Mouse (Mus musculus) Muller cell, postnatal 12 days (primary cell): ENCODE data around the gene Agfg1.

Experiments used
- DNase-seq: peaks from one replicate; pipeline ENCODE4 v3.0.0-alpha.2; 2015; ENCODE audit errors: inconsistent ontology term

The Agfg1 gene

GRCm38 (mm10) chr1:82839296-82839613, at the start of gene Agfg1:
Gene Agfg1 (plus strand): TSS chr1:82839483.
- DNase-seq = peak; percentile 96

DNA sequence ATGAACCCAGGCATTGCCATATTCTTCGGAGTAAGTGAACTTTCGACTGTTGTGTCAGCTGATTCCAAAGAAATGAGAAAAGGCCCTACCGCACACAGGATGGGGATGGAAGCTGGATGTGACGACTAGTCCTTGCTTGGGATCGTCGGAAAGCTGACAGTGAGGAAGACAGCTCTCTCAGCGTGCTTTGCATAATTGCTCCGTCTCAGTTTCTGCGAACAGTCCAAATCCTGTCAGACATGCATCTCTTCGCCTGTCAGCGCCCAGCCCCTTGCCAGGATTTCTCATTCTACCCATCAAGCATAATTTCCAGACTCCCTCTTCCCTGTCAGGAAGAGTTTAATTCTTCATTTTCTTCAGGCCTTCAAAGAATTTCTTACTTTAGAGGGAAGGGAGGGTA, 48.2 kb upstream of the Agfg1 start:
- no peak for DNase-seq

GRCm38 (mm10) chr1:82792238-82792637, 47.0 kb upstream of the Agfg1 start:
- DNase-seq = no peak

GRCm38 (mm10) chr1:82793110-82793509, 46.2 kb upstream of the Agfg1 start:
- peak; percentile 64 for DNase-seq

DNA sequence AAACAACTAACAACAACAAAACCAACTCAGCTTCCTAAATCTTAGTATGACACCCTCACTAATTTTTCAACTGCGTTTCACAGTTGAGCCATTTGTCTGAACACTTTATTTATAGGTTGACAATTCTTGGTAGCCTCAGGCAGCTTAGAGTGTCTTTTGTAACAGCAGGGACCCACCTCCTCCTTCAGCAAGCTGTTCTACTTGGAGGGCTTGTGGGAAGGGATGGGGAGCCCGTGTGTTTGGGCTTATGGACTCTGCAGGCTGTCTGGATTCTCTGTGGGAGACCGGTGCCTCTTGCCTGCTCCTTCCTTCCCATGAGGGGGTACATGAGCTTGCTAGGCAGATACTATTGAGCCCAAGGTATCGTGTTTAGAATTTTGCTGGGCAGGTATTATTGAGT, 45.3 kb upstream of the Agfg1 start:
- no peak for DNase-seq

- DNase-seq = no peak
Measured at GRCm38 (mm10) chr1:82795211-82795610, 44.1 kb upstream of the Agfg1 start.

DNA sequence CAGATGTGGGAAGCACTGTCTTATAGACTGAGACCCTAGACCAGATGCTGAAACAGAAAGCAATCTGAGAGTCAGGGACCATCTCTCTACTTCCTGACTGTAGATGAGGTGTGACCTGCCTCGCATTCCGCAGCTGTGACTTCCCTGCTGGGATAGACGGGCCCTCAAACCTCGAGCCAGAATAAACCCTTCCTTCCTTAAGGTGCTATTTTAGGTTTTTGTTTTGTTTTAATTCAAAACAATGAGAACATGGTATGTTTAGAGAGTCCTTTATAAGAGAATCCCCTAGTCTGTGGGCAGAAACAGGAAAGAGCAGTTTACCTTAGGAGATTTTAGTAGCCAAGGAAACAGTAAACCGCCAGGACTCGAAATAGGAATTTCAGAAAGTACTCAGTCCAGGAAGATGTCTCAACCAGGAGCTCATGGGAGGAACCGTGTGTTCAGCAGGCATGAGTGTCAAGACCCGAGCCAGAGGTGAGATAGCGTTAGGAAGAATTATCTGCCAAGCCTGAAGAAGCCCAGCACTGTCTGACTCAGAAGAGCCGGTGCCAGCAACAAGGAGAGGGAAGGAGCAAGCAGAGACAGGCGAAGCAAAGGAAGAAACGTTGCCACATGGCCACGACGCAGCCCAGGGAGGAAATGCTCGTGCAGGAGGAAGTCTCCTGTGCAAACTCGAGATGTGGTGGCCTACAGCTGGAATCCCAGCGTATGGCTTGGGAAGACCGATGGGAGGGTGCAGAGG, 43.4 kb upstream of the Agfg1 start:
- no peak for DNase-seq

DNA sequence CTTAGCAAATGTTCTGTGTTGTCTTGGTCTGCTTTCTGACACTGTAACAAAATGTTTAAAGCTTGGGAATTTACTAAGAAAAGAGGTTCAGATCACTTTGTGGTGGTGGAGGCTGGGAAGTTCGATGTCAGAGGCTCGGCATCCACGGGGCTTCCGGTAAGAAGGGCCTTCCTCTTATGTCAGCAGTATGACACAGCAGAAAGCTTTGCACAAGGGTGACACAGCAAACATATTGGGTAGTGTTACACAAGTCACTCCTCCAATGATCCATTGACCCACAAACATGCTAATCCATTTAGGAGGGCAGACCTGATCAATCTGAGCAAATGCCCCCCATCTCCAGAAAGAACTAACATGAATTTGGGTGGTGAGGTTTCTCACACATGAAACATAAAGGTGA, 42.2 kb upstream of the Agfg1 start:
- DNase-seq = no peak

DNA sequence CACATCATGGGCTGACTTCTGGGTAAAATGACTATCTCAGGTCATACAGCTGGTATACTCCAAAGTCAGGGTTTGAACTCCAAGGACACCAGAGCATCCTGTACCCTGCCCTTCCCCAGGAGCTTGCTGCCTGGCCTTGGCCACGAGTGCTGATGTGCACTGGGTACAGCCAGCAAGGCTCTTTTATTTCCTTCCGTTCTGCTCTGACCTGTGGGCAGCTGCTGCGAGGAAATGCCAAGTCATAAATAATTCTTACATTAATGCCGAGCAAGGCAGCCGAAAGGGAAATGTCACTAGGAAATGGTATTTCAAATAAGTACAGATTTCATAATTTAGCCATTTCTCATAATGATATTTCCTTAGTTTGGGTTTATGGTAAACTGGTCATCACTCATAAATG, 41.0 kb upstream of the Agfg1 start:
- DNase-seq = no peak

- no peak for DNase-seq
Measured at GRCm38 (mm10) chr1:82798922-82799321, 40.4 kb upstream of the Agfg1 start.

DNA sequence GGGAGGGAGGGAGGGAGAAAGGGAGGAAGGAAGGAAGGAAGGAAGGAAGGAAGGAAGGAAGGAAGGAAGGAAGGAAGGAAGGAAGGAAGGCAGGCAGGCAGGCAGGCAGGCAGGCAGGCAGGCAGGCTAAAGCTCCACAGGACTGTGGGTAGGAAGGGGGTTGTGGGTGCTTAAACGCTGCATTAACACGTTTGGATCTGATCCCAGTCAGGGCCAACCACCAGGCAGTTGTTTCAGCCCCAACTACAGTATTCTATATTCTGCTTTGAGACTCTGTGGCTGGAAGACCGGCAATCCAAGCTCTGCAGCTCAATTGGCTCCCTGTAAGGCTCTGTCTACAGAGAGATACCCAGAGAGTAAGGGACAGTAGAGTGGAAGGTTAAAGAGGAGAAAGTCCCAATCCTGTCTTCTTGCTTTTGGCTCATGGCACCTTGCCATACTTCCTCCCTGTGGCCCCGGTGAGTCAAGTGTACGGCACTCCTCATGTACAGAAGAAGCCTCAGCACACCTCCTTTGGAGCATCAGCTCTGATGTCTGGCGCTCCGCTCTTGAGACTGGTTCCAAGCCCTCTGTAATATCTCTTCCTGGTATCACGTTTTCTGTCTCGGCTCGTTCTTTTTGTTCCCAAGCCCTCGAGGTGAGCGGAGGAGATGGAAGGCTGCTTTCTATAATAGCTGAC, 38.0 kb upstream of the Agfg1 start:
- DNase-seq = no peak

DNA sequence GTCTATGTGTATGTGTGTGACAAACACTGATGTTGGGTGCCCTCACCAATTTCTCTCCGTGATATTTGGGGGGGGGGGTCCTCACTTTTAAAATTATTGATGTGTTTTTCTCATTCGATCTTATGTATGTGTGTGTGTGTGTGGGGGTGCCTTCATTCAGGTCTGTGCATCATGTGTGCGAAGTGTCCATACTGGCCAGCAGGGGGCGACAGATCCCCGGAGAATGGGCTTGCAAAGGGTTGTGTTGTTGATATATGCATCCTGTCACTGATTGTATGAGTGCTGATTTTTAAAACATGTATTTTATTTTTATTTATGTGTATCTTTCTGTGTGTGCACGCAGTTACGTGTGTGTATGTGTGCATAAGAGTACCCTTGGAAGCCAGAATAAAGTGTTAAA, 35.7 kb upstream of the Agfg1 start:
- DNase-seq = no peak

DNA sequence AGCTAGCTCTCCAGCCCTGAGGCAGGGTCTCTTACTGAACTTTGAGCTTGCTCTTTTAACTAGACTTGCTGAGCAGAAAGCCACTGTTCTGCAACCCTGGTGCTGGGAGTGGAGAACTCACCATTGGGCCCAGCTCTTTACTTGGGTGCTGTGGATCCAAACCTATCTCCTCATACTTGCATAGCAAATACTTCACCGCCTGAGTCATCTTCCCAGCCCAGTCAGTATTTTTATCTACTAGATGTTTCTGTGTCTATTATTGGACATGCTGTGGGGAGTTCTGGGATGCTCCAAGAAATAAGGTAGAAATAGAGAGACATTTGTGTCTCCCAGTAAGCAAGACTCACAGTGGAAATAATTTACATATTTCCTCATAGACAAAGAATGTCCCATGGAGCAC, 35.2 kb upstream of the Agfg1 start:
- DNase-seq = no peak

GRCm38 (mm10) chr1:82806391-82806790, 32.9 kb upstream of the Agfg1 start:
- no peak for DNase-seq

- DNase-seq = no peak
Measured at GRCm38 (mm10) chr1:82807206-82807605, 32.1 kb upstream of the Agfg1 start.

- no peak for DNase-seq
Measured at GRCm38 (mm10) chr1:82808564-82808963, 30.7 kb upstream of the Agfg1 start.

- no peak for DNase-seq
Measured at GRCm38 (mm10) chr1:82811766-82812165, 27.5 kb upstream of the Agfg1 start.

- DNase-seq = no peak
Measured at GRCm38 (mm10) chr1:82815941-82816716, 23.2 kb upstream of the Agfg1 start.

GRCm38 (mm10) chr1:82819366-82819765, 19.9 kb upstream of the Agfg1 start:
- no peak for DNase-seq

GRCm38 (mm10) chr1:82820179-82820578, 19.1 kb upstream of the Agfg1 start:
- DNase-seq = peak; percentile 52

GRCm38 (mm10) chr1:82820626-82821186, 18.6 kb upstream of the Agfg1 start:
- no peak for DNase-seq

- no peak for DNase-seq
Measured at GRCm38 (mm10) chr1:82821846-82822245, 17.4 kb upstream of the Agfg1 start.

DNA sequence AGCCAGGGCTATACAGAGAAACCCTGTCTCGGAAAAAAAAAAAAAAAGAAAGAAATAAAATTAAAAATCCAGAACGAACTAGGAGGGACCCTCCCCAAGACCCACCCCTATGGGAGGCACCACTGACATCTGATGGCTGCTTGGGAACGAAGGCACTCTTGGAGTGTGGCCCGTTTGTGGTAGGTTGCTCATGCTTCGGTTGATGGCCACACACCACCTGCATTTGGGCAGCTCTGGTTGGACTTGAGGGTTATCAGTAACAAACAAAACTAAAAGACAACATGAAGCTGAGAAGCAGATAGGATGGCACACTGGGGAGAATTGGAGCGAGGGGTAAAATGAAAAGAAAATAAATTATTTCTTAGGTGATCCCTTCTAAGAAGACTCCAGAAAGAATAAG, 15.1 kb upstream of the Agfg1 start:
- DNase-seq = no peak
